Mouse (Mus musculus): Measurements from ENCODE around the gene Ccdc81. TPM values are rescaled to one million over a fixed set of nuclear protein-coding genes. Genes with fewer than 3 reads are reported as not detected.
A peak's percentile ranks its signal among the peaks of the same experiment; 100 is the strongest.

Ccdc81 gene
- 0.05 and 0.11 TPM in 2 replicates for polyA plus RNA-seq (2015; fragmentation: Nextera tagmentation; extraction: Ambion mirVana)

- no peak for ATAC-seq (ENCODE audit: insufficient read depth, low FRiP score)
These were observed at the start of gene Ccdc81 for GRCm38 (mm10) chr7:89903442-89904343. Ccdc81 (minus strand) TSS chr7:89903629.

DNA sequence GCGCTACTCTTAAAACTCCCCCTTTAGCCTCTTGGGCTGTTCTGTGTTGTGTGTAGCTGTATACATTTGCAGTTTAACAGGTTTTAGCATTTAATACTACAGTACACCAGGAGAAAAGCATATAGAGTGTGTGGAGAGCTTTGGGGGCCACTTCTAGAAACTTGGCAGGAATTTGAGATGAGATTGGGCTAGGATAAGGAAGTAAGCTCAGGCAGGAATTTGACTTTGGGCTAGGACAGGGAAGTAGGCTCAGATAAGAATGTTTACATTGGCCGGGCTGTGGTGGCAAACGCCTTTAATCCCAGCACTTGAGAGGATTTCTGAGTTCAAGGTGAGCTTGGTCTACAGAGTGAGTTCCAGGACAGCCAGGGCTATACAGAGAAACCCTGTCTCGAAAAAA lies 46.0 kb upstream of the Ccdc81 start:
- Histone ChIP-seq H3K36me3 (ENCODE audit: control insufficient read depth, insufficient read depth, low read length) (peaks cover 4% of the 10 kb centered on the region; the same call in 1 of the 2 replicates), H3K4me2 (ENCODE audit: low read depth, low read length) (no peak overlapping the region), H3K27me3 (ENCODE audit: control insufficient read depth, insufficient read depth, low read length) (no peaks in the 10 kb centered on the region), H3K9me3 (replicated peaks; ENCODE audit: control insufficient read depth, low read length) (no peaks in the 10 kb centered on the region), H3K4me1 (ENCODE audit: control insufficient read depth, insufficient read depth, low read length) (no peaks in the 10 kb centered on the region), H3K4me3 (replicated peaks; ENCODE audit: low read length) (no peak overlapping the region), H3K27ac (ENCODE audit: low read length) (no peak overlapping the region), H3K9ac (ENCODE audit: low read length) (no peak overlapping the region)
- no peak for ATAC-seq (ENCODE audit: insufficient read depth, low FRiP score)
- 51% methylated on average over 4 of the region's 4 CpGs for WGBS

More at GRCm38 (mm10) chr7:89903442-89904343, at the start of gene Ccdc81:
- Histone ChIP-seq H3K9ac (ENCODE audit: low read length) (no peak within 1 kb of the TSS), H3K27ac (ENCODE audit: low read length) (no peak within 1 kb of the TSS), H3K4me3 (replicated peaks; ENCODE audit: low read length) (peak within 1 kb of the TSS; percentile 23), H3K4me1 (ENCODE audit: control insufficient read depth, insufficient read depth, low read length) (peaks cover 3% of the 10 kb centered on the region; the same call in 1 of the 2 replicates), H3K4me2 (ENCODE audit: low read depth, low read length) (peak within 1 kb of the TSS; percentile 50), H3K9me3 (replicated peaks; ENCODE audit: control insufficient read depth, low read length) (no peaks in the 10 kb centered on the region), H3K27me3 (ENCODE audit: control insufficient read depth, insufficient read depth, low read length) (no peaks in the 10 kb centered on the region), H3K36me3 (ENCODE audit: control insufficient read depth, insufficient read depth, low read length) (no peaks in the 10 kb centered on the region)
- 31% methylated on average over 22 of the region's 22 CpGs for WGBS

DNA sequence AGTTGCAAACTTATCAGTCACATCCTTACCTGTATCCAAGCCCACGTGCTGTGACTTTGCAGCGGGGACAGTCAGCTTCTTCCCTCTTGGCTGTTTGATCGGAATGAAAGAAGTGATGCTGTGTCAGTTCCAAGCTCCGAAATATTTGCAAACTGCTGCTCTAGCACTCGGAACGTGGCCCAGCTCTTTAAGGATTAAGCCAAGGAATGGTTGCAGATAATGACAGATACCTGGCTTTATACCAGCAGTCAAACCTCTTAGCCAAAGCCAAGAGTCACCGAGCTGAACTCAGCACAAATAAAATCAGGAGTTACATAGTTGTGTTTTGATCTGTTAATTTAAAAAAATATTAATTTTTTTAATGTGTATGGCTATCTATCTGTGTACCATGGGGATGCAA lies 44.6 kb upstream of the Ccdc81 start:
- Histone ChIP-seq H3K9me3 (replicated peaks; ENCODE audit: control insufficient read depth, low read length) (no peaks in the 10 kb centered on the region), H3K36me3 (ENCODE audit: control insufficient read depth, insufficient read depth, low read length) (no peaks in the 10 kb centered on the region), H3K4me2 (ENCODE audit: low read depth, low read length) (no peak overlapping the region), H3K27ac (ENCODE audit: low read length) (no peak overlapping the region), H3K4me1 (ENCODE audit: control insufficient read depth, insufficient read depth, low read length) (no peaks in the 10 kb centered on the region), H3K9ac (ENCODE audit: low read length) (no peak overlapping the region), H3K27me3 (ENCODE audit: control insufficient read depth, insufficient read depth, low read length) (no peaks in the 10 kb centered on the region), H3K4me3 (replicated peaks; ENCODE audit: low read length) (no peak overlapping the region)
- ATAC-seq (ENCODE audit: insufficient read depth, low FRiP score): no peak
- WGBS: 65% methylated on average over 7 of the region's 7 CpGs

GRCm38 (mm10) chr7:89940571-89941463 lies 37.4 kb upstream of the Ccdc81 start, which contains the start of gene Hikeshi:
Hikeshi (minus strand) TSS chr7:89941204.
- H3K27me3 ChIP-seq (ENCODE audit: control insufficient read depth, insufficient read depth, low read length): no peaks in the 10 kb centered on the region
- peak within 1 kb of the TSS; percentile 79 for H3K9ac ChIP-seq (ENCODE audit: low read length)
- peaks cover 8% of the 10 kb centered on the region for H3K4me1 ChIP-seq (ENCODE audit: control insufficient read depth, insufficient read depth, low read length)
- H3K27ac ChIP-seq (ENCODE audit: low read length): peak within 1 kb of the TSS; percentile 75
- no peaks in the 10 kb centered on the region for H3K36me3 ChIP-seq (ENCODE audit: control insufficient read depth, insufficient read depth, low read length)
- WGBS: under 1% methylated on average over 45 of the region's 45 CpGs
- peak; percentile 99 for ATAC-seq (ENCODE audit: insufficient read depth, low FRiP score)
- H3K4me3 ChIP-seq (replicated peaks; ENCODE audit: low read length): peak within 1 kb of the TSS; percentile 76
- no peaks in the 10 kb centered on the region for H3K9me3 ChIP-seq (replicated peaks; ENCODE audit: control insufficient read depth, low read length)
- peak within 1 kb of the TSS; percentile 84 for H3K4me2 ChIP-seq (ENCODE audit: low read depth, low read length)

- H3K9ac ChIP-seq (ENCODE audit: low read length): peak overlapping the region; percentile 79
- WGBS: 46% methylated on average over 15 of the region's 15 CpGs
- H3K4me3 ChIP-seq (replicated peaks; ENCODE audit: low read length): peak overlapping the region; percentile 76
- no peaks in the 10 kb centered on the region for H3K9me3 ChIP-seq (replicated peaks; ENCODE audit: control insufficient read depth, low read length)
- H3K4me1 ChIP-seq (ENCODE audit: control insufficient read depth, insufficient read depth, low read length): peaks cover 8% of the 10 kb centered on the region
- H3K4me2 ChIP-seq (ENCODE audit: low read depth, low read length): peak overlapping the region; percentile 84
- H3K27me3 ChIP-seq (ENCODE audit: control insufficient read depth, insufficient read depth, low read length): no peaks in the 10 kb centered on the region
- ATAC-seq (ENCODE audit: insufficient read depth, low FRiP score): no peak
- no peaks in the 10 kb centered on the region for H3K36me3 ChIP-seq (ENCODE audit: control insufficient read depth, insufficient read depth, low read length)
- H3K27ac ChIP-seq (ENCODE audit: low read length): no peak overlapping the region
These were observed 36.3 kb upstream of the Ccdc81 start for GRCm38 (mm10) chr7:89939497-89940353.

DNA sequence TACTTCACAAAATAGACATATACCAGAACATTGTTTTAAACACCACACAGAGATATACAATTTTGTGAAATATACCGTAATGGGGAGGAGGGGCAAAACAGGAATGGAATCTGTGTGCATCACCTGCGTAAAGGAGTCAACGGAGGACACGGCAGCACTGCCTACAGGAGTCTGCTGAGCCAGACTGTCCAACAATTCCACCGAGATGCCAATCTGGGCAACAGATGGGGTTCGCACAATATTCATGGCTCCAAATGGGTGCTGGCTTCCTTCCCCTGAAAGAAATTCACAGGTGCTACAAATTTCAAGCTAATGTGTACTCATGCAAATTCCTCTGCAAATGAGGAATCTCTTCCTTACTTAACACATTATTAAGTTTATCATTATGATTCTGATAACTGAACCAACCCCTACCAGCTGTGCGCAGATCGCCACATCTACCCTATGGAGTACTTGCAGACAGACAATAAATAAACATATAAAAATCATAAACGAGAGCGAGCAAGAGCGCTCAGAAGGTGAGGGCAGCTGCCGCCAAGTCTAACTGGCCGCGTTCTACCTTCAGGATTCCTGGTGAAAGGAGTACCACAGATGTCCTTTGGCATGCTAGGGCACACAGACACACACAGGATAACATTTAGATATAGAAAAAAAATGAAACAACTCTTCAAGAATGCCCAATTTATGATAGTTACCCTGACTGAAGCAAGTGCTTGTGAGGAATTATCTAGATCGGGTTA lies 20.2 kb upstream of the Ccdc81 start:
- Histone ChIP-seq H3K4me2 (ENCODE audit: low read depth, low read length) (no peak overlapping the region), H3K9me3 (replicated peaks; ENCODE audit: control insufficient read depth, low read length) (no peaks in the 10 kb centered on the region), H3K27ac (ENCODE audit: low read length) (no peak overlapping the region), H3K4me3 (replicated peaks; ENCODE audit: low read length) (no peak overlapping the region), H3K36me3 (ENCODE audit: control insufficient read depth, insufficient read depth, low read length) (0 out of 2 replicates have a peak, but pooled peaks cover 5% of the 10 kb centered on the region), H3K9ac (ENCODE audit: low read length) (no peak overlapping the region), H3K4me1 (ENCODE audit: control insufficient read depth, insufficient read depth, low read length) (no peaks in the 10 kb centered on the region), H3K27me3 (ENCODE audit: control insufficient read depth, insufficient read depth, low read length) (no peaks in the 10 kb centered on the region)
- WGBS: 94% methylated on average over 15 of the region's 15 CpGs
- no peak for ATAC-seq (ENCODE audit: insufficient read depth, low FRiP score)

GRCm38 (mm10) chr7:89917776-89918175 lies 14.3 kb upstream of the Ccdc81 start:
- Histone ChIP-seq H3K27ac (ENCODE audit: low read length) (no peak overlapping the region), H3K27me3 (ENCODE audit: control insufficient read depth, insufficient read depth, low read length) (no peaks in the 10 kb centered on the region), H3K4me2 (ENCODE audit: low read depth, low read length) (no peak overlapping the region), H3K9me3 (replicated peaks; ENCODE audit: control insufficient read depth, low read length) (no peaks in the 10 kb centered on the region), H3K9ac (ENCODE audit: low read length) (no peak overlapping the region), H3K36me3 (ENCODE audit: control insufficient read depth, insufficient read depth, low read length) (0 out of 2 replicates have a peak, but pooled peaks cover 5% of the 10 kb centered on the region), H3K4me1 (ENCODE audit: control insufficient read depth, insufficient read depth, low read length) (no peaks in the 10 kb centered on the region), H3K4me3 (replicated peaks; ENCODE audit: low read length) (no peak overlapping the region)
- no peak for ATAC-seq (ENCODE audit: insufficient read depth, low FRiP score)
- 84% methylated on average over 4 of the region's 4 CpGs for WGBS

DNA sequence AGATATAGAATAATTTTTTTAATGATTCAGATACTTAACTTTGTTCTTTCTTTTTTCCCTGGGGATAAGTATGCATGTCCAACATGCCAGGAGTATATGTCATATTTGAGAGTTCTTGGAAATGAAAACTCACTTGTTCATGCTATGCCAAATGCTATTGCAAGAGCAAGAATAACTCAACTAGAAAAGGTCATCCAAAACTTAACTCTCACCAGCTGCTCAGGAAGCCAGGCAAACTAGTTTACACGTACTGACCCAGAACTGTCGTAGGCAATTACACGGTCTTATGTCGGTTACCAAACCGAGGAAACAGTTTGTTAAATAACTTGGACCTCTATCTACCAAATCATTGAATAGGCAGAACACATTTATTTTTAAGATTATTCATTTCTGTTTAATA lies 13.3 kb upstream of the Ccdc81 start:
- Histone ChIP-seq H3K27me3 (ENCODE audit: control insufficient read depth, insufficient read depth, low read length) (no peaks in the 10 kb centered on the region), H3K27ac (ENCODE audit: low read length) (no peak overlapping the region)

More for the DNA sequence above, 13.3 kb upstream of the Ccdc81 start:
- 87% methylated on average over 5 of the region's 5 CpGs for WGBS
- ATAC-seq (ENCODE audit: insufficient read depth, low FRiP score): no peak
- no peak overlapping the region for H3K4me3 ChIP-seq (replicated peaks; ENCODE audit: low read length)
- H3K4me1 ChIP-seq (ENCODE audit: control insufficient read depth, insufficient read depth, low read length): no peaks in the 10 kb centered on the region
- H3K4me2 ChIP-seq (ENCODE audit: low read depth, low read length): no peak overlapping the region
- no peak overlapping the region for H3K9ac ChIP-seq (ENCODE audit: low read length)
- no peaks in the 10 kb centered on the region for H3K9me3 ChIP-seq (replicated peaks; ENCODE audit: control insufficient read depth, low read length)
- H3K36me3 ChIP-seq (ENCODE audit: control insufficient read depth, insufficient read depth, low read length): 0 out of 2 replicates have a peak, but pooled peaks cover 5% of the 10 kb centered on the region

Measured in stomach, embryonic 16.5 days (tissue).